Mouse (Mus musculus): ENCODE data around the gene Mtr.
"Not testable (repeated sequence)": the region's sequence is repeated elsewhere in the genome, so short reads cannot be mapped to it uniquely, and the experiment has no call there.

The Mtr gene

DNA sequence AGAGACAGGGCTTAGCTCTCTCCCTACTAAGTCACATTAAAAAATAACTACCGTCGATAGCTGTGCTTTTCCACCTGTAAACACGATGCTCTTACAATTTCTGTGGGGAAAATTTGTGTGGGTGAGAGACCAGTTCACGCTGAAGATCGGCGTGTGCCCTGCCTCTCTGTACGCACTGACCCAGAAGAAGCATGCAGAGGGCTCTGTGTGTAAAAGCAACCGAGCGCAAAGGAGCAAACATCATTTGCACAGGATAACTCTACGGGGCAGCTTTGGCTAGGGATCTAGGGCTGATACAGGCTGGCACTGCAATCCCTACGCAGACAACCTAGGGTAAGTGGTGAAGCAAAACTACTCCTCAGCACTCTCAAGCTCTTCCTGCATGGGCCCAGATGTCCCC is 104.0 kb downstream of the Mtr start:
- no peak for DNase-seq

DNA sequence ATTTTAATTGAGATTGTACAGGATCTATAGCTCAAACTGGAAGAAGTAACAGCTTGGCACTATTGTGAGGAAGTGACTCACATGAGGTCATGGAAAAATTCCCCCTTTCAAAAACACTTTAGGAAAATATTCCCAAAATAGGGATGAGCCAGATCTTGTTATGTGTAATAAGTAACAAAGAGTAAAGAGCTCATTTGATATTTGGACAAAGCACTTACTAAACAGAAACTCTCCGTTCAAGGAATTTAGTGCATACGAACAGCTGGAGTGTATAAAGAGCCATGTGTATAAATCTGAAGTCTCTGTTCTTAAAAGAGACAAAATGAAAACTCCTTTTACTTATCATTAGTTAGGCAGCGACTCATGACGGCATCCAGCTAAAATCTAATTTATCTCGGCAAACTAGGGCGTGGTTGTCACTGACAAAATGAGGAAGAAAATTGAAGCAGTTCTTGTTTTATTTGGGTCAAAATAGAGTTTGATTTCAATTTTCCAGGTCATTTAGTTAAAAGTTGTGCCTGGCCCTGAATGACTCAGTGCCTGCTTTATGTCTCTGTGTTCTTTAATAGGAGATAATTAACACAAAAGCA is 110.9 kb downstream of the Mtr start:
- no peak for DNase-seq

DNA sequence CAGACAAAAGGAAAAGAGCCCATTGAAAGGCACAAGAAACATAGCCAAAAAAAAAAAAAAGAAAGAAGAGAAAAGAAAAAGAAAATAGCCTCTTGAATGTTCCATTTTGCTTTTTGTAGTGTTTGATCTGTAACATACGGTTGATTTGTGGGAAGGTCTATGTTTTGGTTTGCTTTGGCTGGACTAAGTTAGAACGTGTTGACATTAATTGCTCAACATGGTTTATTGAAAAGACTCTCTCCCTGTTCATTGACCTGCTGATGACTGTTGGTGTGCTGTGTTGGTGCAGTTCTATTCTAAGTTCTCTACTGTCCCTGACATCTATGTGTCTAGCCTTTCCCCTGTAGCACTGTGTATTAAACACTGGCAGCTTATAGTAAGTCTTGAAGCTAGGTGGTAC is 111.5 kb downstream of the Mtr start:
- DNase-seq: no peak

DNA sequence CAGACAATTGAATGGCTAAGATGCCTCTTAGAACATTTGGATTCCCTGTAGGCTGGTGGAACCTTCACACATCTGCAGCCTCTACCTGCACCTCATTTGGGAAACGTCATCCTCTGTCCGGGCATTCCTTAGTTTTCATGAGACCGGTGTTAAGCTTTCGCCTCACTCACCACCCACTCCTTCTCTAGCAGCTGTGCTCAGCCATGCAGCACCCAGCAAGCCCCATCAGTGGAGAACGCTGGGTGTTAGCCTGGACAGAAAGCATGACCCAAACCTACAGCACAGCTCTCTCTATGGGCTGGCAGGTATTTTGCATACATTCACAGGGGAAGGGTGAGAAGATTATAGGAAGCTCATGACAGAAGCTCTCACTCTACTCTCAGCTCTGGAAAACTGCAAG is 114.6 kb downstream of the Mtr start:
- no peak for DNase-seq

DNA sequence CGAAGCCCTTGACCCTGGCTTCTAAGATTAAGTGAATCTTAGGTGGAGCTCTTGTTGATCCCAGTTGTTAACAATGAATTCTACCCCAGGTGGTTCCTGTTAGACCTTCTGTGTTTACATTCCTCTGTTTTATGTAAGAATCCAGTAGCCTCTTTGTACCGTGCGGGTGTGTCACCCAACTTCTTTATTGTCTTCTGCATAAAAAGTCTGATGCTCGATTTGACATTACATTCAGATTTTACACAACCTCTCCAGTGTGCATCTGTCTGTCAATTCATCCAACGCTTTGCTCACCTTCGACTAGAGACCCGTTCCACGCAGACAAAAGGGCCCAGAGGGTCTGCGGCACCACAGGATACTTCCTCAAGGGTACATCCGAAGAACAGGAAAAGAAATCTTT is 121.5 kb downstream of the Mtr start:
- DNase-seq: not testable (repeated sequence)

DNA sequence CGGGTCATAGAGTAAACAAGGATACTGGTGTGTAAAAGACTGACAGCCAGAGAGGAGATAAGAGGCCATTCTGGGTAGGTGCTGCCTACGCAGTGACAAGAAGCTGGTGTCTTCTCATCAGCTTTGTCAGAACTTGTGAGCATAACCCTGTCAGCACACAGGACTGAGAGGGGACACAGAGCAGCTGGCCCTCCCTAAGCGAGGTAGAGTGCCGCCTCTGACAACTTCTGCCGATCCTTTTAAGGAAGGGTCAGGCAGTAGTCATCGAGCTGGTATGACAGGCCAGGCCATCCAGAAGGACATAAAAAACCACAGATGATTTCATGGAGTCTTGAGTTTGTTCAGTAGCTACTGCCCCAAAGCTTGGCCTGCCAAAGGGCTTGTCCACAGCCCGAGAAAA is 124.4 kb downstream of the Mtr start:
- no peak for DNase-seq
